Mouse (Mus musculus) forebrain, embryonic 15.5 days (tissue): ENCODE data around the gene Hsd3b7. TPM values are rescaled to one million over a fixed set of nuclear protein-coding genes. Genes with fewer than 3 reads are reported as not detected.
A peak's percentile ranks its signal among the peaks of the same experiment; 100 is the strongest.

ENCODE experiments used
- ATAC-seq: fragments of 200-750 bp; cut with Nextera tagmentation; replicated peaks from 2 replicates; pipeline ENCODE4 v1.8.0; 2017; ENCODE audit warnings: mild to moderate bottlenecking, moderate TSS enrichment, moderate library complexity
- H3K27ac ChIP-seq: fragments of 300-500 bp; sonication (generic); replicated peaks from 2 replicates; pipeline ENCODE4 v1.5.1; 2015; ENCODE audit warnings: mild to moderate bottlenecking, inconsistent platforms
- H3K27me3 ChIP-seq: fragments of 300-500 bp; sonication (generic); 2 replicates; pipeline ENCODE4 v1.6.1; 2015; ENCODE audit warnings: inconsistent platforms
- H3K36me3 ChIP-seq: fragments of 300-500 bp; sonication (generic); 2 replicates; pipeline ENCODE4 v1.6.1; 2015; ENCODE audit warnings: mild to moderate bottlenecking, inconsistent platforms
- H3K4me1 ChIP-seq: fragments of 300-500 bp; sonication (generic); 2 replicates; pipeline ENCODE4 v1.6.1; 2015; ENCODE audit warnings: inconsistent platforms
- H3K4me2 ChIP-seq: fragments of 300-500 bp; sonication (generic); replicated peaks from 2 replicates; pipeline ENCODE4 v1.6.1; 2015; ENCODE audit warnings: mild to moderate bottlenecking, inconsistent platforms
- H3K4me3 ChIP-seq: fragments of 300-500 bp; sonication (generic); 2 replicates; pipeline ENCODE4 v1.5.1; 2015; ENCODE audit warnings: mild to moderate bottlenecking, inconsistent platforms
- H3K9ac ChIP-seq: fragments of 300-500 bp; sonication (generic); replicated peaks from 2 replicates; pipeline ENCODE4 v1.6.1; 2015; ENCODE audit warnings: mild to moderate bottlenecking, inconsistent platforms
- H3K9me3 ChIP-seq: fragments of 300-500 bp; sonication (generic); 2 replicates; pipeline ENCODE4 v1.6.1; 2016; ENCODE audit warnings: inconsistent platforms
- WGBS: fragments of 180-500 bp; shearing (Covaris S2); methylation state at CpG from one replicate; pipeline ENCODE4 v1.1.7; 2015; ENCODE audit warnings: mixed read lengths; 5-methylcytosine and 5-hydroxymethylcytosine counted together
- polyA plus RNA-seq: library from polyadenylated mRNA; unstranded; fragments of >200 nt; fragmentation: Nextera tagmentation; extraction: Ambion mirVana; gene quantifications from 2 replicates; pipeline ENCODE4 v1.2.1, GENCODE M21; 2015

Gene Hsd3b7
- polyA plus RNA-seq, 1 experiment from 2014 or later: 7.4 TPM

- H3K27me3 ChIP-seq: no peaks in the 10 kb centered on the region
- peak overlapping the region; percentile 66 for H3K4me3 ChIP-seq
- H3K9me3 ChIP-seq: no peaks in the 10 kb centered on the region
- H3K4me1 ChIP-seq: peaks cover 14% of the 10 kb centered on the region
- H3K36me3 ChIP-seq: peaks cover 40% of the 10 kb centered on the region
- peak overlapping the region; percentile 99 for H3K27ac ChIP-seq
- peak overlapping the region; percentile 87 for H3K9ac ChIP-seq
- peak overlapping the region; percentile 78 for H3K4me2 ChIP-seq
- ATAC-seq: peak; percentile 32
- 2% methylated on average over 55 of the region's 66 CpGs for WGBS
These were observed 22.7 kb upstream of the Hsd3b7 start for GRCm38 (mm10) chr7:127777474-127778266.

DNA sequence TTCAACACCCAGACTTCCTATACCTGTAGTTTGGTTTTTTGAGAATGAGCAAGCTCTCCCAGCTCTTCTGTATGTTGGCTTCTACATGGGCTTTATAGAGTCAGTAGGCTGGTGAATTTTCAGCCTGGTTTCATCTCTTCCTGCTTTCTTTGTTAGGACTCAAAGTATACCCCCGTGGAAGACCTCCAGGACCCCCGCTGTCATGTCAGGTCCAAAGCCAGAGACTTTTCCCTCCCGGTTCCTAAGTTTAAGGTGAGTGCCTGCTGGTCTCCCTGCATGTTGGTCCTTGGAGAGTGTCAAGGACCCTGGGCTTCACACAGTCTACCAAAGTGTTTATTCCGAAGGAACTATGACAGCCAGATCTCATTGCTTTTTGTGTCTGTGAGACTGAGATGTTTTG is 22.1 kb upstream of the Hsd3b7 start:
- Histone ChIP-seq H3K4me3 (peak overlapping the region; percentile 66), H3K9me3 (no peaks in the 10 kb centered on the region), H3K36me3 (peaks cover 43% of the 10 kb centered on the region), H3K9ac (peak overlapping the region; percentile 87), H3K4me2 (peak overlapping the region; percentile 78), H3K27ac (no peak overlapping the region), H3K27me3 (no peaks in the 10 kb centered on the region), H3K4me1 (peaks cover 14% of the 10 kb centered on the region)
- ATAC-seq: no peak
- 74% methylated on average over 4 of the region's 4 CpGs for WGBS

- Histone ChIP-seq H3K4me2 (no peak within 1 kb of the TSS), H3K9me3 (no peaks in the 10 kb centered on the region), H3K27ac (no peak within 1 kb of the TSS), H3K36me3 (peaks cover 94% of the 10 kb centered on the region), H3K4me1 (no peaks in the 10 kb centered on the region), H3K4me3 (no peak within 1 kb of the TSS), H3K9ac (no peak within 1 kb of the TSS), H3K27me3 (no peaks in the 10 kb centered on the region)
- ATAC-seq: no peak
- WGBS: 95% methylated on average over 7 of the region's 7 CpGs
These were observed 15.1 kb upstream of the Hsd3b7 start, which contains the start of gene Gm49388 for GRCm38 (mm10) chr7:127785308-127785707. Gene Gm49388, plus strand, starts transcription at chr7:127785608.

DNA sequence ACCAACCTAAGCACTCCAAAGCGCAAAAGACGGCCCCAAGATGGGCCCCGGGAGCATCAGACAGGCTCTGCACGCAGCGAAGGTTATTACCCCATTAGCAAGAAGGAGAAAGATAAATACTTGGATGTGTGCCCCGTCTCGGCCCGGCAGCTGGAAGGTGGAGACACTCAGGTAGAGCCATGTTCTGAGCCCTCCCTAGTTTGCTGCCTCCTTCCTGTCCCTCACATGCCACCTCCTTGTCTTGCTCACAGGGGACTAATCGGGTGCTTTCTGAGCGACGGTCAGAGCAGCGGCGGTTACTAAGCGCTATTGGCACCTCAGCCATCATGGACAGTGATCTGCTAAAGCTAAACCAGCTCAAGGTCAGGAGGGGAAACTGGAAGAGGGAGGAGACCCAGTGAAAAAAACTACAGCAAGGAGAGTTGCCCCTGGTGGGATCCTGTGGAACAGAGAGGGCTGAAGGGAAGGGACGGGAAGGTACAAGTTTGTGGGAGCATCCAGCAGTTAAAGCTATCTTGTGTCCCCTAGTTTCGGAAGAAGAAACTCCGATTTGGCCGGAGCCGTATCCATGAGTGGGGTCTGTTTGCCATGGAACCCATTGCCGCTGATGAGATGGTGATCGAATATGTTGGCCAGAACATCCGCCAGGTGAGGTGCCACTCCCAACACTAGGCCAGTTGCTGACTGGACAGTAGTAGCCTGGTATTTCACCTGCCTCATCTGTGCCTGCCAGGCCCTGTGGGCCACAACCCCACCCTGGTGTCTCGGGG is 3.1 kb upstream of the Hsd3b7 start:
- H3K9me3 ChIP-seq: no peaks in the 10 kb centered on the region
- 94% methylated on average over 23 of the region's 23 CpGs for WGBS
- no peak overlapping the region for H3K27ac ChIP-seq
- ATAC-seq: no peak
- H3K27me3 ChIP-seq: no peaks in the 10 kb centered on the region
- no peak overlapping the region for H3K4me2 ChIP-seq
- peaks cover 5% of the 10 kb centered on the region for H3K4me1 ChIP-seq
- peaks cover 72% of the 10 kb centered on the region for H3K36me3 ChIP-seq
- no peak overlapping the region for H3K9ac ChIP-seq
- no peak overlapping the region for H3K4me3 ChIP-seq

DNA sequence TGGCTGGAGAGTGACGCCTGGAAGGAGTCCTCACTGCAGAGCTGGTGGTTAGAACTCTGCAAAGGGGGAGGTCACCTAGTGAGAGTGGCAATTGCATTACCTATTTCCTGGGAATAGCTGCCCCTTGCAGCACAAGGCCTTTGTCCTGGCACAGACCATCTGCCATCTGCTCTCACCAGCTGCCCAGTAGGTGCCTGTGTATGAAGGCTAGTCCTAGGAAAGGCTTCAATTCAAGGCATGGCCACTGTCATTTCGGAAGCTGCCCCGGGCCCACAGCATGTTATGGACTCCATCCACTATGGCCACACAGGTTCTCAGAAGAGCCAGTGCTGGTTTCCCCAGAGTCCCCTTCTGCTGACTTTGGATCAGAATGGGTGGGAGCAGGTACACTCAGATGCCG is 1.8 kb upstream of the Hsd3b7 start:
- WGBS: 88% methylated on average over 4 of the region's 4 CpGs
- H3K36me3 ChIP-seq: peaks cover 61% of the 10 kb centered on the region
- ATAC-seq: no peak
- no peak overlapping the region for H3K4me2 ChIP-seq
- H3K27ac ChIP-seq: no peak overlapping the region
- H3K4me3 ChIP-seq: no peak overlapping the region
- no peaks in the 10 kb centered on the region for H3K9me3 ChIP-seq
- H3K27me3 ChIP-seq: no peaks in the 10 kb centered on the region
- H3K9ac ChIP-seq: no peak overlapping the region
- H3K4me1 ChIP-seq: peaks cover 5% of the 10 kb centered on the region

DNA sequence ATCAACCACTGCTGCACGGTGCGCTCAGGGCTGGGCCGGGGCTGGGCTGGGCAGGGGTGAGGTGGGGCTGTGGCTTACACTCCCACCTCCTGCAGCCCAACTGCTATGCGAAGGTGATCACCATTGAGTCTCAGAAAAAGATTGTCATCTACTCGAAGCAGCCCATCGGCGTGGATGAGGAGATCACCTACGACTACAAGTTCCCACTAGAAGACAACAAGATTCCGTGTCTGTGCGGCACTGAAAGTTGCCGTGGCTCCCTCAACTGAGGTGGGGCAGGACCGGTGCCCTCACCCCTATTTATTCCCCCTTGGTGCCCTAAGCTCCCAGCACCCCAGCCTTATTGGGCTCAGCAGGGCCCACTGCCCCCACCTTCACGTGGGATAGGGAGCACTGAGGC is 1.2 kb upstream of the Hsd3b7 start:
- Histone ChIP-seq H3K27ac (no peak overlapping the region), H3K9ac (no peak overlapping the region), H3K4me1 (peaks cover 5% of the 10 kb centered on the region), H3K27me3 (no peaks in the 10 kb centered on the region), H3K9me3 (no peaks in the 10 kb centered on the region), H3K4me2 (no peak overlapping the region), H3K4me3 (no peak overlapping the region), H3K36me3 (peaks cover 54% of the 10 kb centered on the region)
- 91% methylated on average over 13 of the region's 13 CpGs for WGBS
- no peak for ATAC-seq

GRCm38 (mm10) chr7:127799738-127800137 is 666 bp upstream of the Hsd3b7 start:
- H3K9ac ChIP-seq: no peak overlapping the region
- peaks cover 5% of the 10 kb centered on the region for H3K4me1 ChIP-seq
- H3K9me3 ChIP-seq: no peaks in the 10 kb centered on the region
- H3K36me3 ChIP-seq: peaks cover 54% of the 10 kb centered on the region
- H3K4me3 ChIP-seq: no peak overlapping the region
- 100% methylated on average over 1 of the region's 1 CpGs for WGBS
- H3K27me3 ChIP-seq: no peaks in the 10 kb centered on the region
- H3K27ac ChIP-seq: no peak overlapping the region
- peak; percentile 11; the same call in 1 of the 2 replicates for ATAC-seq
- H3K4me2 ChIP-seq: no peak overlapping the region

- H3K36me3 ChIP-seq: peaks cover 48% of the 10 kb centered on the region
- H3K27ac ChIP-seq: no peak overlapping the region
- H3K4me2 ChIP-seq: no peak overlapping the region
- no peak for ATAC-seq
- peaks cover 5% of the 10 kb centered on the region for H3K4me1 ChIP-seq
- no peak overlapping the region for H3K4me3 ChIP-seq
- H3K27me3 ChIP-seq: no peaks in the 10 kb centered on the region
- no peak overlapping the region for H3K9ac ChIP-seq
- 92% methylated on average over 8 of the region's 8 CpGs for WGBS
- H3K9me3 ChIP-seq: no peaks in the 10 kb centered on the region
These were observed 712 bp downstream of the Hsd3b7 start for GRCm38 (mm10) chr7:127801010-127801621.

- Histone ChIP-seq H3K4me2 (no peak overlapping the region), H3K4me3 (no peak overlapping the region), H3K9ac (no peak overlapping the region), H3K27ac (no peak overlapping the region), H3K4me1 (peaks cover 5% of the 10 kb centered on the region), H3K36me3 (peaks cover 36% of the 10 kb centered on the region), H3K27me3 (no peaks in the 10 kb centered on the region), H3K9me3 (no peaks in the 10 kb centered on the region)
- whole genome bisulfite sequencing: 90% methylated on average over 17 of the region's 17 CpGs
- ATAC-seq: no peak
These were observed 1.9 kb downstream of the Hsd3b7 start for GRCm38 (mm10) chr7:127802313-127802712.

GRCm38 (mm10) chr7:127808821-127809220 is 8.4 kb downstream of the Hsd3b7 start:
- no peaks in the 10 kb centered on the region for H3K27me3 ChIP-seq
- no peak overlapping the region for H3K27ac ChIP-seq
- peaks cover 38% of the 10 kb centered on the region for H3K36me3 ChIP-seq
- peaks cover 2% of the 10 kb centered on the region for H3K4me1 ChIP-seq
- H3K4me2 ChIP-seq: no peak overlapping the region
- no peak overlapping the region for H3K4me3 ChIP-seq
- no peaks in the 10 kb centered on the region for H3K9me3 ChIP-seq
- no peak overlapping the region for H3K9ac ChIP-seq
- ATAC-seq: no peak
- WGBS: 60% methylated on average over 5 of the region's 5 CpGs

- H3K27me3 ChIP-seq: no peaks in the 10 kb centered on the region
- no peak overlapping the region for H3K4me3 ChIP-seq
- H3K36me3 ChIP-seq: peaks cover 37% of the 10 kb centered on the region
- WGBS: 81% methylated on average over 1 of the region's 1 CpGs
- H3K9me3 ChIP-seq: no peaks in the 10 kb centered on the region
- H3K4me1 ChIP-seq: peaks cover 11% of the 10 kb centered on the region
- no peak overlapping the region for H3K27ac ChIP-seq
- no peak for ATAC-seq
- no peak overlapping the region for H3K9ac ChIP-seq
- no peak overlapping the region for H3K4me2 ChIP-seq
These were observed 9.4 kb downstream of the Hsd3b7 start for GRCm38 (mm10) chr7:127809846-127810245.

DNA sequence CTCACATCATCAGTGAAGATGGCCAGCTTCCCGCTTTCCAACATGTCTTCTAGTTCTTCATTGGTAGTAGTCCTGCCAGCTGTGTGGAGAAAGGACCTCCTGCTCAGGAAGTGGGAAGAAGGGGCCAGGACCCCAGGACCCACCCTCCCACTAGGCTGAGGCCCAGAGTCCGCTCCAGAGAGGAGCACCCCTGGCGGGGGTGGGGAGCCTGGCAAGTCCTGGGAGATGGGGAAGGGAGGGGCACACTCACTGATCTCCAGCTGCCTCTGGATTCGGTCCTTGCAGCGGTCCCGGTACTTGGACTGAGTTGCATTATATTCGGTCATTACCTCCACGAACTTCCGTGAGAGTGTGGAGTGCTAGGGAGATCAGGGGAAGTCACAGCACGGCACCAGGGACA is 10.2 kb downstream of the Hsd3b7 start:
- WGBS: 76% methylated on average over 10 of the region's 10 CpGs
- peaks cover 15% of the 10 kb centered on the region for H3K4me1 ChIP-seq
- H3K36me3 ChIP-seq: peaks cover 35% of the 10 kb centered on the region
- H3K4me2 ChIP-seq: no peak overlapping the region
- no peak for ATAC-seq
- H3K9me3 ChIP-seq: no peaks in the 10 kb centered on the region
- no peak overlapping the region for H3K4me3 ChIP-seq
- no peak overlapping the region for H3K27ac ChIP-seq
- no peak overlapping the region for H3K9ac ChIP-seq
- H3K27me3 ChIP-seq: no peaks in the 10 kb centered on the region
